Mouse (Mus musculus) megakaryocyte, adult 5-6 weeks (primary cell): ENCODE results near the gene Trpm3. TPM values are rescaled to one million over a fixed set of nuclear protein-coding genes. Genes with fewer than 3 reads are reported as not detected.

ENCODE experiments used
- ATAC-seq: 2 replicates; pipeline ENCODE4 v1.8.0; 2016; ENCODE audit warnings: mild to moderate bottlenecking, inconsistent platforms; ENCODE audit not compliant: poor library complexity, severe bottlenecking
- total RNA-seq, 2 experiments: library from RNA; stranded (forward) in 1 of 2; stranded (reverse) in 1 of 2; fragments of 153-499, 151-499 nt in 1 of 2; fragments of 221-1000, 200-1000 nt in 1 of 2; gene quantifications; 2 replicates each; pipeline versions ENCODE4 v1.2.3 to v1.2.4; 2015 to 2017

The Trpm3 gene
- total RNA-seq (2015) (not detected in 2 replicates), total RNA-seq (2017) (0.04 TPM in 1 of 2 replicates, not detected in the other)

- no peak for ATAC-seq
Measured at GRCm38 (mm10) chr19:22138590-22139421, at the start of gene Trpm3. Gene Trpm3 (plus strand): TSS chr19:22139046.

GRCm38 (mm10) chr19:22100582-22100981 lies 38.3 kb upstream of the Trpm3 start:
- ATAC-seq = peak; percentile 85

- ATAC-seq = no peak
Measured at GRCm38 (mm10) chr19:22103865-22104264, 35.0 kb upstream of the Trpm3 start.

- ATAC-seq = no peak
Measured at GRCm38 (mm10) chr19:22104848-22105484, 33.9 kb upstream of the Trpm3 start.

- no peak for ATAC-seq
Measured at GRCm38 (mm10) chr19:22105648-22106047, 33.2 kb upstream of the Trpm3 start.

- no peak for ATAC-seq
Measured at GRCm38 (mm10) chr19:22108893-22109463, 29.9 kb upstream of the Trpm3 start.

GRCm38 (mm10) chr19:22120976-22121375 lies 17.9 kb upstream of the Trpm3 start:
- ATAC-seq = no peak

- ATAC-seq = no peak
Measured at GRCm38 (mm10) chr19:22121631-22122030, 17.2 kb upstream of the Trpm3 start.

GRCm38 (mm10) chr19:22132626-22133025 lies 6.2 kb upstream of the Trpm3 start:
- ATAC-seq = no peak

GRCm38 (mm10) chr19:22178549-22178948 lies 39.7 kb downstream of the Trpm3 start:
- ATAC-seq = no peak

GRCm38 (mm10) chr19:22179017-22179416 lies 40.2 kb downstream of the Trpm3 start:
- ATAC-seq = no peak

- ATAC-seq = no peak
Measured at GRCm38 (mm10) chr19:22180136-22180535, 41.3 kb downstream of the Trpm3 start.

- no peak for ATAC-seq
Measured at GRCm38 (mm10) chr19:22189716-22190115, 50.9 kb downstream of the Trpm3 start.

GRCm38 (mm10) chr19:22222520-22222919 lies 83.7 kb downstream of the Trpm3 start:
- no peak for ATAC-seq

- no peak for ATAC-seq
Measured at GRCm38 (mm10) chr19:22234187-22234586, 95.3 kb downstream of the Trpm3 start.

- ATAC-seq = no peak
Measured at GRCm38 (mm10) chr19:22249076-22249475, 110.2 kb downstream of the Trpm3 start.

GRCm38 (mm10) chr19:22272916-22273315 lies 134.1 kb downstream of the Trpm3 start:
- no peak for ATAC-seq

- ATAC-seq = no peak
Measured at GRCm38 (mm10) chr19:22284651-22285050, 145.8 kb downstream of the Trpm3 start.

GRCm38 (mm10) chr19:22292671-22293070 lies 153.8 kb downstream of the Trpm3 start:
- no peak for ATAC-seq

GRCm38 (mm10) chr19:22300906-22301305 lies 162.1 kb downstream of the Trpm3 start:
- ATAC-seq = no peak

GRCm38 (mm10) chr19:22303021-22303951 lies 164.4 kb downstream of the Trpm3 start:
- no peak for ATAC-seq
